Mouse (Mus musculus): ENCODE results near the gene Irf6. TPM values are rescaled to one million over a fixed set of nuclear protein-coding genes. Genes with fewer than 3 reads are reported as not detected.

The Irf6 gene
- polyA plus RNA-seq, 1 experiment from 2014 or later: 7.2 TPM

DNA sequence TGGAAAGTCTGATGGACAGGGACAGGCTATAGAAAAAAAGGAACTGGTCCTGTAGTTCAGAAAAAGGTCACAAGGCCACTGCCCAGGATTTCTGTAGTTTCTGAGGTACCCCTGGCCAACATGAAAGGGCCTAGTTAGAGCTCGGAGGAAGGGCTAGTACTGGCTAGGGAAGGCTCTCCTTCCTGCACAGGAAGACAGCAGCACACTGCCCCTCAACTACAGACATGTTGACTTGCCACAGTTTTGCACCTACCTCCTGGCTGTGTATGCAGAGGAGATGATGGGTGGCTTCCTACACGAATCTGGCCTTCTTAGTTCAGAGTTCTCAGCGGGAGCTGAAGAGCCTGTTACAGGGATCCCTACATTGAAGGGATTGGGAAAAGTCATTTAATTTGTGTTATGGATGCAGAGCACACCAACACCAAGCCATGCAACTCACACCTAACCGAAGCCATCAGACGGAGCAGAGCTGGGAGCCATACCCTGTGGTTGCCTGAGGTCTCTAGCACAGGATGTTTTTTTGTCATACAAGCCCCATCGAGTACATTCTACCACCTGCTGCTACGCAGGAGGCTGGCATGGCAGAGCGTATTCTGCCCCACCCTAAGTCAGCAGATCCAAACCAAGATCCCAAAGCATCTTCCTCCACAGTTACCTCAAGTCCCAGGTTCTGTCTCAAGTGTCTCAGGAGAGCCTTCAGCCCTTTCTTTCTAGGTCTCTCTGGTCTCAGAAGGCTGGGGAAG is 47.9 kb downstream of the Irf6 start:
- H3K9me3 ChIP-seq (ENCODE audit: control insufficient read depth, low read length): no peaks in the 10 kb centered on the region
- peaks cover 0 to 8% of the 10 kb centered on the region in 2 experiments; a peak in 1 of 4 replicates for H3K4me1 ChIP-seq (ENCODE audit: control insufficient read depth in 2 of 2, insufficient read depth in 2 of 2, low read length in 2 of 2)
- H3K36me3 ChIP-seq (ENCODE audit: control insufficient read depth, insufficient read depth, low read length): no peaks in the 10 kb centered on the region
- H3K4me2 ChIP-seq (ENCODE audit: low read length): no peak overlapping the region
- no peak overlapping the region for H3K27ac ChIP-seq (replicated peaks in 1 of 2; ENCODE audit: control insufficient read depth in 1 of 2, insufficient read depth in 1 of 2, low read depth in 2 of 2, low read length in 2 of 2)
- H3K9ac ChIP-seq (ENCODE audit: low read length): no peak overlapping the region
- no peak for ATAC-seq (ENCODE audit: insufficient number of reproducible peaks, insufficient read depth, low FRiP score, low read depth)
- WGBS: 75% methylated on average over 8 of the region's 8 CpGs
- no peak overlapping the region for H3K4me3 ChIP-seq (ENCODE audit: control insufficient read depth in 1 of 2, insufficient read depth in 1 of 2, low read depth in 1 of 2, low read length in 2 of 2)
- no peaks in the 10 kb centered on the region for H3K27me3 ChIP-seq (ENCODE audit: control insufficient read depth, insufficient read depth, low read length)

DNA sequence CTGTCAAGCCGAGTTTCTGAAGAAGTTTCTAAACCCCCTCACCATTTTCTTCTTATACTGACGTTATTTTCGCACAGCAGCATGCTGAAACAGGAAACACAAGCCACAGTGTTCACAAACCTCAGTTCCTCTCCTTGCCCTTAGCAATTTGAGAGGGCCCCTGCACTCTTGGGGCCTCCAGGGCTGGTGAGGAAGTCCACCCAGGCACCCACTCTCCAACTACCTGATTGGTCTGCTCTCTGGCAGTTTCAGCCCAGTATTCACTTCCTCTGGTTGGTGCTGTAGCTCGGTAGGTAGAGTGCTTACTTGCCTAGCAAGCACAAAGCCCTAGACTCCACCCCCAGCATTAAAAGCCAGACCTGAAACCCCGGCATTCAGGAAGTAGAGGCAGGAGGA is 48.5 kb downstream of the Irf6 start, which contains the start of gene Traf3ip3:
Gene Traf3ip3 (minus strand): TSS at position 321 of the 396 bp plus-strand sequence.
- Histone ChIP-seq H3K36me3 (ENCODE audit: control insufficient read depth, insufficient read depth, low read length) (no peaks in the 10 kb centered on the region), H3K4me1 (ENCODE audit: control insufficient read depth in 2 of 2, insufficient read depth in 2 of 2, low read length in 2 of 2) (peaks cover 0 to 8% of the 10 kb centered on the region in 2 experiments; a peak in 1 of 4 replicates), H3K4me2 (ENCODE audit: low read length) (no peak within 1 kb of the TSS), H3K9me3 (ENCODE audit: control insufficient read depth, low read length) (no peaks in the 10 kb centered on the region), H3K9ac (ENCODE audit: low read length) (no peak within 1 kb of the TSS), H3K27ac (replicated peaks in 1 of 2; ENCODE audit: control insufficient read depth in 1 of 2, insufficient read depth in 1 of 2, low read depth in 2 of 2, low read length in 2 of 2) (no peak within 1 kb of the TSS), H3K4me3 (ENCODE audit: control insufficient read depth in 1 of 2, insufficient read depth in 1 of 2, low read depth in 1 of 2, low read length in 2 of 2) (no peak within 1 kb of the TSS), H3K27me3 (ENCODE audit: control insufficient read depth, insufficient read depth, low read length) (no peaks in the 10 kb centered on the region)
- ATAC-seq (ENCODE audit: insufficient number of reproducible peaks, insufficient read depth, low FRiP score, low read depth): no peak
- WGBS: 63% methylated on average over 5 of the region's 5 CpGs

DNA sequence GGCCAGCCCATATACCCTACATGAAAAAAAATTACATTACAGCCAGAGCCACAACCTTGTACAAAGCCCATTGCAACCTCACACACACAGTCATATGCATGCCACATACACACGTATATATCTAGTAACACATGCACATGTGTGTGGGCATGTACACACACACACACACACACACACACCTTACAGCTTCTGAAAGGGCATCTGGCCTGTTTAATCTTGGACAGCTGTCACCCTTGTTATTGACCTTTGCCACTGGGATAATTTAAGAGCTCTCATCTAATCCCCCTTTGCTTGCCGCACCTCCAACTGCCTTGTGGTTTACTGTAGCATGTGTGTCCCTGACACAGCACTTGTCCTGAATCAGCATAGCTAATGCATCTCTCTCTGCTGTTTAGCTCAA is 50.9 kb downstream of the Irf6 start:
- no peak overlapping the region for H3K27ac ChIP-seq (replicated peaks in 1 of 2; ENCODE audit: control insufficient read depth in 1 of 2, insufficient read depth in 1 of 2, low read depth in 2 of 2, low read length in 2 of 2)
- H3K9me3 ChIP-seq (ENCODE audit: control insufficient read depth, low read length): no peaks in the 10 kb centered on the region
- H3K36me3 ChIP-seq (ENCODE audit: control insufficient read depth, insufficient read depth, low read length): no peaks in the 10 kb centered on the region
- no peaks in the 10 kb centered on the region for H3K27me3 ChIP-seq (ENCODE audit: control insufficient read depth, insufficient read depth, low read length)
- H3K4me1 ChIP-seq (ENCODE audit: control insufficient read depth in 2 of 2, insufficient read depth in 2 of 2, low read length in 2 of 2): peaks cover 0 to 5% of the 10 kb centered on the region in 2 experiments; a peak in 1 of 4 replicates
- H3K9ac ChIP-seq (ENCODE audit: low read length): no peak overlapping the region
- 54% methylated on average over 2 of the region's 2 CpGs for WGBS
- H3K4me2 ChIP-seq (ENCODE audit: low read length): no peak overlapping the region
- no peak overlapping the region for H3K4me3 ChIP-seq (ENCODE audit: control insufficient read depth in 1 of 2, insufficient read depth in 1 of 2, low read depth in 1 of 2, low read length in 2 of 2)
- no peak for ATAC-seq (ENCODE audit: insufficient number of reproducible peaks, insufficient read depth, low FRiP score, low read depth)

DNA sequence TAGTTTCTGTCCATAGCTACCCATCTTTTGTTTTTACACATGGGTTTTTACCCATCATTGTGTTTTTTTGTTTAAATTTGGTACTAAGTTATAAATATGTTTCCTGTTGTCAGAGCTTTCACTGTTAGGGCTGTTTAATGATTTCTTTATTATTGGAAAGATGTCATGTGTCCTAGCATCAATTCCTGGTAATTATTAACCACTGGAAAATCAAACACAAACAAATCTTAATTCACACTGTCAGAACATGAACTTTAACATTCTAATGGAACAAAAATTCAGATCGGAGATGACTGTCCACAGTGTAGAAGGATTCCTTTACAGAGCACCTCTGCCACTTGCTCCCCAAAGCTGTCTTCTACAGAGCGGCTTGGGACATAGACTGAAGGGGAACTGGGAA is 52.5 kb downstream of the Irf6 start:
- ATAC-seq (ENCODE audit: insufficient number of reproducible peaks, insufficient read depth, low FRiP score, low read depth): no peak
- no peak overlapping the region for H3K27ac ChIP-seq (replicated peaks in 1 of 2; ENCODE audit: control insufficient read depth in 1 of 2, insufficient read depth in 1 of 2, low read depth in 2 of 2, low read length in 2 of 2)
- no peaks in the 10 kb centered on the region for H3K36me3 ChIP-seq (ENCODE audit: control insufficient read depth, insufficient read depth, low read length)
- H3K4me2 ChIP-seq (ENCODE audit: low read length): no peak overlapping the region
- WGBS: 89% methylated on average over 2 of the region's 2 CpGs
- peaks cover 0 to 5% of the 10 kb centered on the region in 2 experiments; a peak in 1 of 4 replicates for H3K4me1 ChIP-seq (ENCODE audit: control insufficient read depth in 2 of 2, insufficient read depth in 2 of 2, low read length in 2 of 2)
- no peaks in the 10 kb centered on the region for H3K27me3 ChIP-seq (ENCODE audit: control insufficient read depth, insufficient read depth, low read length)
- H3K9me3 ChIP-seq (ENCODE audit: control insufficient read depth, low read length): no peaks in the 10 kb centered on the region
- H3K9ac ChIP-seq (ENCODE audit: low read length): no peak overlapping the region
- no peak overlapping the region for H3K4me3 ChIP-seq (ENCODE audit: control insufficient read depth in 1 of 2, insufficient read depth in 1 of 2, low read depth in 1 of 2, low read length in 2 of 2)

DNA sequence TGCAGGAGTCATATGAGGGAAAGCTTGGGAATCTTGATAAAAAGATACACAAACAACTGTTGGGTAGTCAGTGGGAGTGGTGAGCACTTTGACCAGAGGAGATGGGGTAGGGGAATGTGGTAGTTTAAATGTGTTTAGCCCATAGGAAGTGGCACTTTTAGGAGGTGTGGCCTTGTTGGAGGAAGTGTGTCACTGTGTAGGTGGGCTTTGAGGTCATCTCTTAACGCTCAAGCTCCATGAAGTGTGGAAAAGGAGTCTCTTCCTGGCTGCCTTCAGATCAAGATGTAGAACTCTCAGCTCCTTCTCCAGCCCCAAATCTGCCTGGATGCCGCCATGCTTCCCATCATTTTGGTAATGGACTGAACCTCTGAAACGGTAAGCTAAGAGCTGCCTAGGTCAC is 54.6 kb downstream of the Irf6 start, which contains the start of gene Lamb3:
Gene Lamb3 (plus strand): TSS at position 197 of the 400 bp plus-strand sequence.
- Histone ChIP-seq H3K9ac (ENCODE audit: low read length) (no peak within 1 kb of the TSS), H3K27ac (replicated peaks in 1 of 2; ENCODE audit: control insufficient read depth in 1 of 2, insufficient read depth in 1 of 2, low read depth in 2 of 2, low read length in 2 of 2) (no peak within 1 kb of the TSS), H3K4me1 (ENCODE audit: control insufficient read depth in 2 of 2, insufficient read depth in 2 of 2, low read length in 2 of 2) (peaks cover 0 to 5% of the 10 kb centered on the region in 2 experiments; a peak in 1 of 4 replicates), H3K36me3 (ENCODE audit: control insufficient read depth, insufficient read depth, low read length) (no peaks in the 10 kb centered on the region), H3K27me3 (ENCODE audit: control insufficient read depth, insufficient read depth, low read length) (no peaks in the 10 kb centered on the region), H3K9me3 (ENCODE audit: control insufficient read depth, low read length) (no peaks in the 10 kb centered on the region), H3K4me2 (ENCODE audit: low read length) (no peak within 1 kb of the TSS), H3K4me3 (ENCODE audit: control insufficient read depth in 1 of 2, insufficient read depth in 1 of 2, low read depth in 1 of 2, low read length in 2 of 2) (no peak within 1 kb of the TSS)
- WGBS: 81% methylated on average over 3 of the region's 3 CpGs
- ATAC-seq (ENCODE audit: insufficient number of reproducible peaks, insufficient read depth, low FRiP score, low read depth): no peak

DNA sequence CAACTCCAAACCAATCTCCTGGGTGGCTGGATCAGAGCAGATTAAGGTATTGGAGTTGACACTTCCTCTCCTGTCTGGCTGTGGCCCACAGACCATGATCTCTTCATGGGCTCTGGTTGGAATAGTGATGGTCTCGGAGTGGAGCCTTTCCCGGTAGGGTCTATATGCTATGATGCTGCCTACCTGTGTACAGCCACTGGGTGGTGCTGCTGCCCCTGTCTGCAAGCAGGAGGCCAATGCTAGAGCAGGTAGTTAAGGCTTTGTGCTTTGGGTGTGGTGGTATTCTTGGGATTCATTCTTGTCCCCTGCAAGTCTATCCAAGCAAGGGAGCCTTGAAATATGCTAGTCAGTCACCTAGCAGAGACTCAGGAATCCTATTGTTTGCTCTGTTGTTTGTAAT is 55.3 kb downstream of the Irf6 start:
- Histone ChIP-seq H3K36me3 (ENCODE audit: control insufficient read depth, insufficient read depth, low read length) (no peaks in the 10 kb centered on the region), H3K4me3 (ENCODE audit: control insufficient read depth in 1 of 2, insufficient read depth in 1 of 2, low read depth in 1 of 2, low read length in 2 of 2) (no peak overlapping the region), H3K9ac (ENCODE audit: low read length) (no peak overlapping the region), H3K4me1 (ENCODE audit: control insufficient read depth in 2 of 2, insufficient read depth in 2 of 2, low read length in 2 of 2) (peaks cover 0 to 5% of the 10 kb centered on the region in 2 experiments; a peak in 1 of 4 replicates), H3K9me3 (ENCODE audit: control insufficient read depth, low read length) (no peaks in the 10 kb centered on the region), H3K27ac (replicated peaks in 1 of 2; ENCODE audit: control insufficient read depth in 1 of 2, insufficient read depth in 1 of 2, low read depth in 2 of 2, low read length in 2 of 2) (no peak overlapping the region), H3K4me2 (ENCODE audit: low read length) (no peak overlapping the region), H3K27me3 (ENCODE audit: control insufficient read depth, insufficient read depth, low read length) (no peaks in the 10 kb centered on the region)
- no peak for ATAC-seq (ENCODE audit: insufficient number of reproducible peaks, insufficient read depth, low FRiP score, low read depth)
- WGBS: 28% methylated on average over 2 of the region's 2 CpGs

DNA sequence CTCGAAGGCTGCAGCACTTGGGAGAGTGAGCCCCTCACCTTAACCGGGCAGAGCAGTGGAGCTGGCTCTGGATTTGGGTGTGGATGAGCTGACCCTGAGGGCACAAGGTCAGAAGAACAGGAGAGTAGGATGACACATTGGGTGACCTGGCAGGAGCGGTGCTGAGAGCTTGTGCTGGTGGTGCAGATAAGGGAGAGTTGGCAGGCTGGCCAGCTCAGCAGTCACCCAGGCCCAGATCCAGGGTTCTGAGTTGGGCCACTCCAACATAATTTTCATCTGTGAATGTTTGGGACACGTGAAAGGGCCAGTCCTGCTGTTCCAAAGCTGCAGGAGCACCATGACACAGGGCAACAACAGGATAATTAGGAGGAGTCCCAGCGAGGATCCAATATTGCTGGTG is 58.5 kb downstream of the Irf6 start:
- Histone ChIP-seq H3K27ac (replicated peaks in 1 of 2; ENCODE audit: control insufficient read depth in 1 of 2, insufficient read depth in 1 of 2, low read depth in 2 of 2, low read length in 2 of 2) (no peak overlapping the region), H3K9ac (ENCODE audit: low read length) (no peak overlapping the region), H3K9me3 (ENCODE audit: control insufficient read depth, low read length) (no peaks in the 10 kb centered on the region), H3K4me1 (ENCODE audit: control insufficient read depth in 2 of 2, insufficient read depth in 2 of 2, low read length in 2 of 2) (no peaks in the 10 kb centered on the region), H3K27me3 (ENCODE audit: control insufficient read depth, insufficient read depth, low read length) (no peaks in the 10 kb centered on the region), H3K4me2 (ENCODE audit: low read length) (no peak overlapping the region), H3K36me3 (ENCODE audit: control insufficient read depth, insufficient read depth, low read length) (no peaks in the 10 kb centered on the region), H3K4me3 (ENCODE audit: control insufficient read depth in 1 of 2, insufficient read depth in 1 of 2, low read depth in 1 of 2, low read length in 2 of 2) (no peak overlapping the region)
- 53% methylated on average over 5 of the region's 5 CpGs for WGBS
- no peak for ATAC-seq (ENCODE audit: insufficient number of reproducible peaks, insufficient read depth, low FRiP score, low read depth)

DNA sequence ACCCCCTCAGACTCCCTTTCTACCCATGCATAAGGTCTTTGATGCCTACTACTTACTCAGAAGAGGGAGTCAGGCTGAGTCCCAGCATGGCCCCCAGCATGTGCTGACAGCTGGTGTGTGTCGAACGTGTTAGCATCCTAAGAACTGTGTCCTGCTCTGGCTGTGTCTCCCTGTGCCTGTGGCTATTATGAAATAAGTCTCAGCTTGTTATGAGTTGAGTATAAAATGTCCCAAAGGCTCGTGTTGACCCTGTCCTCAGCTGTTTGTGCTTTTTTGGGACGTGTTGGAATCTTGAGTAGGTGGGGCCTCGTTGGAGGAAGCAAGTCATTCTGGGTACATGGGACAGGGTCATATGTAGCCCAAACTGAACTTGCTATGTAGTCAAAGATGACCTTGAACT is 61.1 kb downstream of the Irf6 start:
- 53% methylated on average over 5 of the region's 5 CpGs for WGBS
- Histone ChIP-seq H3K27ac (replicated peaks in 1 of 2; ENCODE audit: control insufficient read depth in 1 of 2, insufficient read depth in 1 of 2, low read depth in 2 of 2, low read length in 2 of 2) (no peak overlapping the region), H3K9ac (ENCODE audit: low read length) (no peak overlapping the region), H3K4me1 (ENCODE audit: control insufficient read depth in 2 of 2, insufficient read depth in 2 of 2, low read length in 2 of 2) (no peaks in the 10 kb centered on the region), H3K4me2 (ENCODE audit: low read length) (no peak overlapping the region), H3K27me3 (ENCODE audit: control insufficient read depth, insufficient read depth, low read length) (no peaks in the 10 kb centered on the region), H3K4me3 (ENCODE audit: control insufficient read depth in 1 of 2, insufficient read depth in 1 of 2, low read depth in 1 of 2, low read length in 2 of 2) (no peak overlapping the region), H3K9me3 (ENCODE audit: control insufficient read depth, low read length) (no peaks in the 10 kb centered on the region), H3K36me3 (ENCODE audit: control insufficient read depth, insufficient read depth, low read length) (no peaks in the 10 kb centered on the region)
- ATAC-seq (ENCODE audit: insufficient number of reproducible peaks, insufficient read depth, low FRiP score, low read depth): no peak
